Mouse (Mus musculus) heart, postnatal 25 days (tissue): ENCODE measurements around the gene Rapgef3. TPM values are rescaled to one million over a fixed set of nuclear protein-coding genes. Genes with fewer than 3 reads are reported as not detected.

ENCODE experiments used
- DNase-seq: peaks from one replicate; pipeline ENCODE4 v3.0.0; 2022; ENCODE audit warnings: low spot score
- intact Hi-C: fragments of 180-260 bp; cut with DNase I; formaldehyde crosslinking; loops from one replicate; pipeline ENCODE4 v1.15.1; 2025
- total RNA-seq, 2 experiments: library from RNA; stranded (reverse); gene quantifications; 2 replicates each; pipeline ENCODE4 v1.2.3; 2021

The Rapgef3 gene
- total RNA-seq, 2 experiments from 2014 or later = 20.7 to 26.5 TPM

DNA sequence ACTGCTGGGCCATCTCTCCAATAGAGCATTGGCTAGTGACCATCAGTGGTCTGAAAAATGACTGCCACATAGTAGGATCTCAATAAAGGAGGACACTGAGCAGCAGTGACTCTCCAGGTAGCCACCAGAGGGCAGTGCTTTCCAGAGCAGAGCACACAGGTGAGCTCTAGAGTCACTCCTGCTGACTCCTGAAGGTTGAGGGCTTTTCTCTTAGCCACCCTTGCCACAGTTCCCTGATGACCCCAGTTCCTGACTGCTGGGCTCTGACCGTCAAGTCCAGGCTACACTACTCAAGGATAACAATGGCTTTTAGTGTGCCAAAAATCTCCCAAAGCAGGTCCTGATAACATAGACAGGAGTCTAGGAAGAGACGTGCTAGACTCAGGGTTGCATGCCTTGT, 16.1 kb downstream of the Rapgef3 start:
- DNase-seq = no peak
- intact Hi-C loops = no loop called here

- DNase-seq = no peak
- intact Hi-C loops = no loop called here
Measured at GRCm38 (mm10) chr15:97750697-97751096, 17.1 kb downstream of the Rapgef3 start.

DNA sequence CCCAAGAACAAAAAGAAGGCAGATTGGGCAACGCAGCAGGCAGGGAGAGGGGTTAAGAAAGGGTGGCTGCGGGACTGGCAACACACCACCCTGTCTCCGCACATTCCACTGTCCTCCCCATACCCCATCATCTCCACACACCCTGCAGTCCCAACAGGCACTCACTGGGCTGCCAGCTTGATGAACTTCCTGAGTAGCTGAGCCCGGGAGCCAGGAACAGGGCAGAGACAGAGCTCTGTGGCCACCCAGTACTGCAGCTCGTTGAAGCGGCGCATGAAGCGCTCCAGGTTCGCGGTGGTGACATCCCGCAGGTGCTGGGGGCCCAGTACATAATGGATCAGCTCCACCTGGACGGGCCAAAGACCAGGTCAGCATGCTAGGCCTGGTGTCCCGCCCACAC, 17.9 kb downstream of the Rapgef3 start:
- DNase-seq = no peak
- intact Hi-C loops = no loop called here

GRCm38 (mm10) chr15:97749397-97749796, 18.4 kb downstream of the Rapgef3 start:
- intact Hi-C loops = no loop called here

DNA sequence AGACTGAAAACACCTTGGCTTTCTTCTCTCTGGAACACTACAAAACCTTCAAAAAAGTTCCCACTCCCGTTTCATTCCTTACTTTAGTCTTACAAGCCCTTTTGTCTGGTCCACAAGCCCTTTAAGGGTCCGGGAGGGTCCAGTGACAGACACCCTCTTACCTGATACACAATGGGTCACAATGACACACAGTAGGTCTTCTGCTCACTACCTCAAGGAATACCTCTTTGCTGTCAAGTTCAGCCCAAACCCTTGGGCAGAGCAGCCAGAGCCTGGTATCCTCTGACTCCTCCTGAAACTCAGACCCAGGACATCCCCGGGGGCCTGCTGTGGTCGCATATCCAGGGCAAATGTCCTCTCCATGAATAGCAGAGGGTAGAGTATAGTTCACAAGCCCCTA, 18.8 kb downstream of the Rapgef3 start:
- intact Hi-C loops = no loop called here

More at GRCm38 (mm10) chr15:97749397-97749796, 18.4 kb downstream of the Rapgef3 start:
- no peak for DNase-seq

GRCm38 (mm10) chr15:97748309-97748708, 19.5 kb downstream of the Rapgef3 start:
- DNase-seq = no peak
- intact Hi-C loops = no loop called here

More for the DNA sequence above, 18.8 kb downstream of the Rapgef3 start:
- DNase-seq = no peak

DNA sequence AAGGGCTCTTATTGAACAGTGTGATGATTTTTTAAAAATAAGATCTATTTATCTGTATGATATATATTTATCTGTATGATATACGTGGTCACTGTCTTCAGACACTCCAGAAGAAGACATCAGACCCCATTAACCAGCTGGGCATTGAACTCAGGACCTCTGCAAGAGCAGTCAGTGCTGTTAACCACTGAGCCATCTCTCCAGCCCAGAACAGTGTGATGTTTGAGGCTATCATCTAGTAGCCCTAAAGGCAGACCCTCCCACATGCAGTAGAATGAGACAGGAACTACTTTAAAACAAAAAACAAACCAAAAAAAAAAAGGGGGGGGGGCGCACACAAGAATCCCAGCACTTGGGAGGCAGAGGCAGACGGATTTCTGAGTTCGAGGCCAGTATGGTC, 20.3 kb downstream of the Rapgef3 start:
- intact Hi-C loops = no loop called here
- no peak for DNase-seq

DNA sequence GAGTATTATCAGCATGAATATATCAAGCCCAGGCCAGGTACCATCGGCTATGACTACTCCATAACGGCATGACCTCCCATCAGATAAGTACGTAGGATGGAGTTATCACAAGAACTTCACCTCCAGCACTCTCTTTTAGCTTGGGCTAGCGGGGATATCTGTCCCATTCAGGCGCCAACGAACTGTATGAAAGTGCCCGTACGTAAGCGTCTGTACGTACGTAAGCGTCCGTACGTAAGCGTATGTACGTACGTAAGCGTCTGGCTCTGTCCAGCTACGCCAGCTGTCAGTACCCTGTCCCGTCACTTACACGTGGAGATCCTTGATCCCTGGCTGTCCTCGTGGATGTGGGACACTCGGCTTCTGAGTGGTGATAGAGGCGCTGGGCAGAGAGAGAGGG, 21.0 kb downstream of the Rapgef3 start:
- DNase-seq = no peak

GRCm38 (mm10) chr15:97746278-97746677, 21.5 kb downstream of the Rapgef3 start:
- DNase-seq = no peak
- intact Hi-C loops = no loop called here

More for the DNA sequence above, 21.0 kb downstream of the Rapgef3 start:
- intact Hi-C loops = no loop called here

DNA sequence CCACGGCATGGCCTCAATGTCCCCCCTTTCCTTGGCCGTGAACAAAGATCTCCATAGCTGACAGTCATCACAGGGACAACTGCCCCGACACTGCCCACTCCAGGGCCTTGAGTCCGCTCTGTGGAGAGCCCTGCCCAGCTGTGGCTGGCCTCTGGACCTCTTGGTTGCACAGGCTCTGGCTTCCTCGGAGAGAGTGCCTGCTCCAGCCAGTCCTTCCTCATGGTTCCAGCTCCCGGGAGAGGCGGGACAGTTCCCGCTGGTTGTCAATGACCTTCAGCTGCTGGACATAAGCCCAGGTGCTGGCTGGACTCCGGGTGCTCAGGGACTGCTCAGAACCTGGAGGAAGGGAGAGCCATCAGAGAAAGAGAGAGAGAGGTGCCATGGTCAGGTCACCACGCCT, 22.4 kb downstream of the Rapgef3 start:
- intact Hi-C loops = no loop called here
- DNase-seq = peak; percentile 69

- DNase-seq = no peak
- intact Hi-C loops = no loop called here
Measured at GRCm38 (mm10) chr15:97744930-97745329, 22.8 kb downstream of the Rapgef3 start.

DNA sequence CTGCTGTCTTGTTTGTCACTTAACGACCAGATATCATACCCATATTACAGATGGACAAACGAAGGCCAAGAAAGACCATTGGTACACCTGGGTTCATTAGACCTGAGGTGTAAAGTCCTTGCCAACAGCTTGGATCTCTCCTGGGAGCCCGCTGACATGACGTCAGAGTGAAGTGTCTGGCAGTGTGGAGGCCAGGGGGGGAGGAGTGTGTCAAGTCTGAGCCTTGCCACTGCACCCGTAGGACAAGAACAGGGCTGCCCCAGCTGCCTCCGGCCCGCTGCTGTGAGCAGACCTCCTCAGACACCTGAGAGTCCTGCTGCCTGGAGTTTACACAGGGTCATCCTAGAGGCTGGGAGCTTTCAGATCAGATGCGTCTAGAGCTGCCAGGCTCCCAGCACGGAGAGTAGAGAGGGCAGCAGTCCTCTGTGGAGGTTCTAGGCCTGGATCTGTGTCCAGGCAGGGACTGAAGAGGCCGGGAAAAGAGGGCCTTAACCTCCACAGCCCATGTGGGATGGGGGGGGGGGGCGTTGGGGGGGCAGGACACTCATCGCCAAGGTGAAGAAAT, 23.7 kb downstream of the Rapgef3 start:
- intact Hi-C loops = no loop called here
- no peak for DNase-seq

DNA sequence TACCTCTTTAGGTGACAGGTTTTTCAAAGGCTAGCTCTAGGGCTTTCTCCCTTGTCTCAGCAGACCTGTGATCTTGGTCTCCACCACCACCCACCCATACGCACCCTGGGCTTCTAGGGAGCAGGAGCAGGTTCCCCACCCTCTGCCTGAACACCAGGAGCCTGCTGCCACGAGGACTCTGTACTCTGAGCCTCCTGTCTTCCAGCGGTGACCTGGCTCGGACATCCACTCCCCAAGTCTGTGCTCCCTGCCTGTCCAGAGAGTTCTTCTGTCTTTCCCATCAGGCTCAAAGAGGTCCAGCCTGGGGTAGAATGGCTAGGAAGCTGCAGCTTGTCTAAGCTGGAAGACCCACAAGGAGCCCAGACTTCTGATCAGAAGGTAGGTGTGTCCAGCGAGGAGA, 24.6 kb downstream of the Rapgef3 start:
- intact Hi-C loops = no loop called here
- no peak for DNase-seq

DNA sequence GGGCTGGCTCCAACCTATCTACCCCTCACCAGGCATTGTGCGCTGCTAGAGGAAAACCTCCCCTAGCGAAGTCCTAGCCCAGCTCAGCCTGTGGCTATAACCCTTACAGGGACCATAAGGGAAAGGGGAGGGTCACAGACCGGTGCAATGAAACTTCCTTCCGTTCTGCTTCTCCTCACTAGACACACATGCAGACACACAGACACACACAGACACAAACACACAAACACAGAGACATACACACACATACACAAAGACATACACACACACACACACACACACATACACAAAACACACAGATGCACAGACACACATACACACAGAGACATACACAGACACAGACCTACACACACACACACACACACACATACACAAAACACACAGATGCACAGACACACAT, 25.2 kb downstream of the Rapgef3 start:
- intact Hi-C loops = no loop called here
- no peak for DNase-seq

DNA sequence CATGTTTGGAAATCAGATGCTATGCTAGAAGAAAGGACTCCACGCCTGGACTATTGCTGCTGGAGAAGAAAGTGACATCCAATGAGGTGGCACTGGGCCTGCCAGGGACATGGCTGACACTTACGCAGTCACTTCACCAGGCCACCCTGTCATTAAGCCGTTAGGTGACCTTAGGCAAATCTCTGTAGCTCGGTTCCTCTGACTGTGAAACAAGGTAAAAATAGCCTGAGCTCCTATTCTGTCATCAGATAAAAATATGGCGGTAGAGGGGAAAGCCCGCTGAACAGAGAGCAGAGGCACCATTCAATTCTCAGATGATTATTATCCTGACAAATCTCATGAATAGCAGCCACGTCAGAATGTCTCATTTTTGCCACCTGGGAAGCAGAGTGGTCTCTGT, 25.7 kb downstream of the Rapgef3 start:
- no peak for DNase-seq
- intact Hi-C loops = no loop called here

DNA sequence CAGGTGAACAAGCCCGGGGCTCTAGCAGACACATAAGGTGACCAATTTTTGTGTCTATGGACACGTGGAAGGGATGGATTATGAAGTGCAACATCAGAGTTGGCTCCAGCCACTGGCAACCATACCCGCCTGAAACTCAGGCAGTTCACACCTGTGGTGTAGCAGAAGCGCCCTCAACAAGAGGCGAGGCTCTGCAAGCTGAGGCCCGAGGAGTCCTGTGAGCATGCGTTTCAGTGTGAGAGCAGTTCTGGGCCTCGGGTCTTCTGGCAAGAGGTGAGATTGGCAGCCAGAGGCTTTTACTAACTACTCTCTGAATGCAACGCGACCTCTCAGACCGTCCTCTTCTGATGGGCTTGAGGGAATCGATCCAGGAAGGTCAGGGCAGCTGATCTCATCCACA, 26.1 kb downstream of the Rapgef3 start:
- DNase-seq = no peak
- intact Hi-C loops = no loop called here

GRCm38 (mm10) chr15:97740283-97740732, 27.5 kb downstream of the Rapgef3 start:
- no peak for DNase-seq
- intact Hi-C loops = no loop called here

GRCm38 (mm10) chr15:97738923-97739322, 28.8 kb downstream of the Rapgef3 start:
- intact Hi-C loops = no loop called here

DNA sequence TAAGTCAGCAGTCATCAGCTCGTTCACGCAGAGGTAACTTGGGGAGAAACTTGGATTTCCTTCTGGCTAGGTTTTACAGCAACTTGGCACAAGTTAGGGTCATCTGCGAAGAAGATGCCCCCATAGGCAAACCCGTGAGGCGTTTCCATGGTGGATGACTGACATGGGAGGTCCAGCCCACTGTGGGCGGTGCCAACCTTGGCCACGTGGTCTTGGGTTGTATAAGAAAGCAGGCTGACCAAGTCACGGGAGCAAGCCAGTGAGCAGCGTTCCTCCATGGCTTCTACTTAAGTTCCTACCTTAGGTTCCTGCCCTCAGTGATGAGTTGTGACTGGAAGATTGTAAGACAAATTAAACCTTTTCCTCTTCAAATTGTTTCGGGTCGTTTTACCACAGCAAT, 35.8 kb downstream of the Rapgef3 start:
- no peak for DNase-seq
- intact Hi-C loops = no loop called here

More at GRCm38 (mm10) chr15:97738923-97739322, 28.8 kb downstream of the Rapgef3 start:
- DNase-seq = no peak

DNA sequence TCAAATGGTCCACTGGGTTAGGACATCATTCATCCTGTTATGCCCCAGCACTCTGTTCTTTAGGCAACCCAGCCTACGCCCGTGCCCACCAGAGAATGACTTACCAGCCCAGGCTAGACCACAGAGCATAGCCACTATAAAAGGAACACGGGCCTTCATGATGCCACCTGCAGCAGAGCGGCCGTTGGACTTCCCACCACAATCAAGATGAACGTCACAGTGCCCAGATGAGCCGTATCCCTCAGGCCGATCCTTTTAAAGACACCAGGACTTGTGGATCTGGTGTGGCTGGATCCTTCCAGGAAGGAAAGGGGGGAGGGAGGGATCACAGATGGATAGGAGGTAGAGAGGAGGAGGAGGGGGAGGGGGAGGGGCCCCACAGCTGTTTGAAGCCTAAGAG, 36.7 kb downstream of the Rapgef3 start, which contains the start of gene Endou:
Endou (minus strand) TSS at position 229 of the 400 bp plus-strand sequence.
- intact Hi-C loops = no loop called here
- no peak for DNase-seq

GRCm38 (mm10) chr15:97730365-97730764, 37.4 kb downstream of the Rapgef3 start:
- DNase-seq = no peak
- intact Hi-C loops = no loop called here

- intact Hi-C loops = no loop called here
- peak; percentile 44 for DNase-seq
Measured at GRCm38 (mm10) chr15:97728804-97729203, 39.0 kb downstream of the Rapgef3 start.
